Mouse (Mus musculus) MEL (cell line): ENCODE results near the gene Bmp7.

Experiments used
- BHLHE40 ChIP-seq: IDR thresholded peaks from 2 replicates; pipeline ENCODE4 v1.6.1; 2012; ENCODE audit warnings: low read depth, mild to moderate bottlenecking, inconsistent platforms, low read length, improper control_type of control experiment, borderline replicate concordance
- CHD2 ChIP-seq: IDR thresholded peaks from 2 replicates; pipeline ENCODE4 v1.6.1; 2011; ENCODE audit warnings: low read length, improper control_type of control experiment
- CTCF ChIP-seq, 3 experiments: IDR thresholded peaks in 2 of 3; conservative IDR thresholded peaks in 1 of 3; 2 replicates each; pipeline ENCODE4 v1.5.1; 2011 to 2012; ENCODE audit warnings: low read length in 3 of 3, low read depth in 2 of 3, mild to moderate bottlenecking in 2 of 3, improper control_type of control experiment in 1 of 3, inconsistent platforms in 1 of 3, mixed read lengths in 1 of 3, moderate library complexity in 1 of 3; ENCODE audit not compliant: control insufficient read depth in 1 of 3, insufficient read depth in 1 of 3, poor library complexity in 1 of 3, severe bottlenecking in 1 of 3
- ETS1 ChIP-seq: IDR thresholded peaks from 2 replicates; pipeline ENCODE4 v1.6.1; 2012; ENCODE audit warnings: low read depth, mild to moderate bottlenecking, inconsistent platforms, low read length, improper control_type of control experiment, moderate library complexity
- JUND ChIP-seq: IDR thresholded peaks from 2 replicates; pipeline ENCODE4 v1.6.1; 2011; ENCODE audit warnings: low read depth, mild to moderate bottlenecking, improper control_type of control experiment, low read length
- MXI1 ChIP-seq: IDR thresholded peaks from 2 replicates; pipeline ENCODE4 v1.6.1; 2011; ENCODE audit warnings: mild to moderate bottlenecking, low read depth, low read length, improper control_type of control experiment
- MYC ChIP-seq: IDR thresholded peaks from 2 replicates; pipeline ENCODE4 v1.6.1; 2011; ENCODE audit warnings: low read depth, mild to moderate bottlenecking, low read length, improper control_type of control experiment, moderate library complexity
- POLR2A ChIP-seq, 2 experiments: IDR thresholded peaks; 2 replicates each; pipeline ENCODE4 v1.6.1; 2011 to 2012; ENCODE audit warnings: low read length in 2 of 2, mild to moderate bottlenecking in 2 of 2, control low read depth in 1 of 2, improper control_type of control experiment in 1 of 2, low read depth in 1 of 2, moderate library complexity in 1 of 2; ENCODE audit not compliant: control insufficient read depth in 1 of 2, insufficient read depth in 1 of 2, poor library complexity in 1 of 2
- RAD21 ChIP-seq: IDR thresholded peaks from 2 replicates; pipeline ENCODE4 v1.6.1; 2011; ENCODE audit warnings: mild to moderate bottlenecking, low read depth, low read length, improper control_type of control experiment
- RCOR1 ChIP-seq: IDR thresholded peaks from 2 replicates; pipeline ENCODE4 v1.6.1; 2012; ENCODE audit warnings: low read depth, mild to moderate bottlenecking, inconsistent platforms, low read length, improper control_type of control experiment
- ZC3H11A ChIP-seq: IDR thresholded peaks from 2 replicates; pipeline ENCODE4 v1.6.1; 2012; ENCODE audit warnings: low read depth, mild to moderate bottlenecking, inconsistent platforms, low read length, improper control_type of control experiment
- ZMIZ1 ChIP-seq: IDR thresholded peaks from 2 replicates; pipeline ENCODE4 v1.6.1; 2012; ENCODE audit warnings: low read depth, mild to moderate bottlenecking, inconsistent platforms, low read length, improper control_type of control experiment, moderate library complexity

- no peak for TF ChIP-seq ZC3H11A
- TF ChIP-seq MXI1, result no peak
- TF ChIP-seq MYC, result no peak
- no peak for TF ChIP-seq ZMIZ1
- no peak for TF ChIP-seq ETS1
- TF ChIP-seq CTCF (IDR thresholded peaks at IDR 0.05 in 2 of 3, conservative IDR thresholded peaks at IDR 0.05 in 1 of 3; ENCODE audit: control insufficient read depth in 1 of 3, insufficient read depth in 1 of 3, low read depth in 2 of 3, low read length in 3 of 3, poor library complexity in 1 of 3, severe bottlenecking in 1 of 3), result no peak
- TF ChIP-seq CHD2, result no peak
- no peak for TF ChIP-seq RCOR1
- no peak for TF ChIP-seq JUND
- TF ChIP-seq RAD21, result no peak
- no peak for TF ChIP-seq POLR2A (IDR thresholded peaks at IDR 0.05; ENCODE audit: control insufficient read depth in 1 of 2, insufficient read depth in 1 of 2, low read depth in 1 of 2, low read length in 2 of 2, poor library complexity in 1 of 2)
- TF ChIP-seq BHLHE40, result no peak
Measured at GRCm38 (mm10) chr2:172934891-172935740, 5.0 kb downstream of the Bmp7 start.
